ENCODE assay signal across 14 mouse cellular contexts in the genomic region with DNA sequence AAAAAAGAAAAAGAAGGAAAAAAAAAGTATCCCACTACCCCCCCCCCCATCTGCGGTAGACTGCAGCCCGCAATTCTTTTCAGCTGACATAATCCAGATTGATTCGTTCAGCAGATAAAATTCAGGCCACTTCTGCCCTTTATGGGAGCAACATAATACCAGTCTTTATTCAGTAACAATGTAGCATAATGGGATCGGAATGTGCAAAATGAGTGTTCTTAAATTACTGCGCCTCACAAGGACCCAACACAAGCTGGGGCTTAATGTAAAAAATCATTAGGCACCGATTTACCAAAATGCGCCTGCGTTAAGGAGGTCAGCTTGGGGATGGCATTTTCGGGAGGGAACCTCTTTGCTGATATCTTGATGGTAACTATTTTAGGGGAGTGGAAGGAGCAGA.
DNase-seq lines count a peak whose midpoint lies in the region; ATAC-seq lines count a peak whose summit lies in the region.
"Had no signal": no experiment of that assay in that cellular context is flagged by ENCODE, and none has a peak within 500 bp of the region (broad histone marks: within the 10 kb centered on the region; RNA-seq: fewer than 3 reads in every experiment).

No protein-coding gene starts in this region.

- H3K4me1 ChIP-seq in neural tube, embryonic 12.5 days: peaks cover 25% of the 10 kb centered on the region
- peaks cover 16% of the 10 kb centered on the region for H3K4me1 ChIP-seq in forebrain, embryonic 11.5 days (replicated peaks; ENCODE audit: control insufficient read depth, insufficient read depth, low read length)
- H3K4me1 ChIP-seq in intestine, embryonic 15.5 days (replicated peaks): peaks cover 11% of the 10 kb centered on the region
- peaks cover 11% of the 10 kb centered on the region for H3K4me1 ChIP-seq in stomach, embryonic 15.5 days

- H3K27ac ChIP-seq in neural tube, embryonic 12.5 days: no peak overlapping the region
- peak overlapping the region; percentile 76 for H3K27ac ChIP-seq in forebrain, embryonic 11.5 days (ENCODE audit: low read depth, low read length)
- peak overlapping the region; percentile 54; the same call in 1 of the 2 replicates for H3K27ac ChIP-seq in intestine, embryonic 15.5 days
- peak overlapping the region; percentile 80; the same call in 1 of the 2 replicates for H3K27ac ChIP-seq in stomach, embryonic 15.5 days
- H3K27ac ChIP-seq: heart, adult 2 months had no signal

- H3K9me3 ChIP-seq in neural tube, embryonic 12.5 days: no peaks in the 10 kb centered on the region
- H3K9me3 ChIP-seq in forebrain, embryonic 11.5 days (ENCODE audit: control insufficient read depth, low read length): no peaks in the 10 kb centered on the region
- H3K9me3 ChIP-seq in intestine, embryonic 15.5 days: no peaks in the 10 kb centered on the region
- H3K9me3 ChIP-seq in stomach, embryonic 15.5 days: no peaks in the 10 kb centered on the region
- H3K9me3 ChIP-seq: limb, embryonic 15.5 days had no signal

- intact Hi-C loops in left cerebral cortex, postnatal 14 days (cut with DNase I): no loop called here

- no peak for ATAC-seq in neural tube, embryonic 12.5 days (ENCODE audit: low FRiP score, low read depth)
- ATAC-seq in forebrain, embryonic 11.5 days (replicated peaks; ENCODE audit: low FRiP score): peak; percentile 45
- no peak for ATAC-seq in intestine, embryonic 15.5 days
- ATAC-seq in stomach, embryonic 15.5 days (ENCODE audit: insufficient read depth, low FRiP score, low read depth): no peak

- WGBS in neural tube, embryonic 12.5 days: 25% methylated on average over 9 of the region's 9 CpGs
- 5% methylated on average over 9 of the region's 9 CpGs for WGBS in forebrain, embryonic 11.5 days
- WGBS in intestine, embryonic 15.5 days: 49% methylated on average over 9 of the region's 9 CpGs
- whole genome bisulfite sequencing in stomach, embryonic 15.5 days: 42% methylated on average over 9 of the region's 9 CpGs

- no peaks in the 10 kb centered on the region for H3K36me3 ChIP-seq in neural tube, embryonic 12.5 days
- no peaks in the 10 kb centered on the region for H3K36me3 ChIP-seq in forebrain, embryonic 11.5 days (ENCODE audit: control insufficient read depth, insufficient read depth, low read length)
- no peaks in the 10 kb centered on the region for H3K36me3 ChIP-seq in intestine, embryonic 15.5 days
- H3K36me3 ChIP-seq in stomach, embryonic 15.5 days: no peaks in the 10 kb centered on the region
- H3K36me3 ChIP-seq: limb, embryonic 15.5 days had no signal

- 0 out of 2 replicates have a peak overlapping the region, but pooled peaks have one; percentile 27 for H3K4me2 ChIP-seq in neural tube, embryonic 12.5 days (replicated peaks)
- H3K4me2 ChIP-seq in forebrain, embryonic 11.5 days (ENCODE audit: low read depth, low read length, severe bottlenecking): peak overlapping the region; percentile 36
- H3K4me2 ChIP-seq in intestine, embryonic 15.5 days (replicated peaks): no peak overlapping the region
- H3K4me2 ChIP-seq in stomach, embryonic 15.5 days: no peak overlapping the region
- H3K4me2 ChIP-seq: limb, embryonic 15.5 days had no signal

- H3K4me3 ChIP-seq in neural tube, embryonic 12.5 days: no peak overlapping the region
- no peak overlapping the region for H3K4me3 ChIP-seq in forebrain, embryonic 11.5 days (ENCODE audit: low read depth, low read length)
- H3K4me3 ChIP-seq in intestine, embryonic 15.5 days (replicated peaks): no peak overlapping the region
- no peak overlapping the region for H3K4me3 ChIP-seq in stomach, embryonic 15.5 days (replicated peaks)
- H3K4me3 ChIP-seq: heart, adult 2 months; limb, embryonic 15.5 days had no signal

- H3K27me3 ChIP-seq in neural tube, embryonic 12.5 days (replicated peaks): no peaks in the 10 kb centered on the region
- no peaks in the 10 kb centered on the region for H3K27me3 ChIP-seq in forebrain, embryonic 11.5 days (ENCODE audit: control insufficient read depth, insufficient read depth, low read length)
- no peaks in the 10 kb centered on the region for H3K27me3 ChIP-seq in intestine, embryonic 15.5 days (replicated peaks)
- no peaks in the 10 kb centered on the region for H3K27me3 ChIP-seq in stomach, embryonic 15.5 days (replicated peaks)

- DNase-seq in neural tube, embryonic 10.5 days (ENCODE audit: extremely low spot score, low spot score): no peak
- no peak for DNase-seq in forebrain, embryonic 11.5 days (ENCODE audit: low spot score)
- no peak for DNase-seq in left cerebral cortex, postnatal 14 days (ENCODE audit: low spot score in 2 of 2)
- no peak for DNase-seq in adrenal gland, adult (ENCODE audit: inconsistent age in 2 of 2, low spot score in 1 of 2)
- no peak for DNase-seq in kidney, postnatal 36 days
- DNase-seq: adrenal gland, postnatal 10 days; cerebellum, adult 9-11 months; heart, adult 2 months; layer of hippocampus, adult 9-11 months; lung, postnatal 36 days had no signal

- no peak overlapping the region for H3K9ac ChIP-seq in neural tube, embryonic 12.5 days
- H3K9ac ChIP-seq in forebrain, embryonic 11.5 days (ENCODE audit: low read length): no peak overlapping the region
- H3K9ac ChIP-seq in intestine, embryonic 15.5 days: no peak overlapping the region
- H3K9ac ChIP-seq in stomach, embryonic 15.5 days: no peak overlapping the region
- H3K9ac ChIP-seq: limb, embryonic 15.5 days had no signal

Comparison
In these comparisons a context has a peak if more than half of its experiments do, and no peak if none do; other contexts are left out.
1. H3K4me2 ChIP-seq: peak in neural tube, embryonic 12.5 days (single experiment) and forebrain, embryonic 11.5 days (single experiment); none in intestine, embryonic 15.5 days (single experiment) and stomach, embryonic 15.5 days (single experiment).